Mouse (Mus musculus): ENCODE measurements around the gene Vti1a. TPM values are rescaled to one million over a fixed set of nuclear protein-coding genes. Genes with fewer than 3 reads are reported as not detected.
A peak's percentile ranks its signal among the peaks of the same experiment; 100 is the strongest.

Gene Vti1a
- total RNA-seq, 1 experiment from 2014 or later = 32.3 TPM

GRCm38 (mm10) chr19:55626952-55627351, 310.9 kb downstream of the Vti1a start:
- DNase-seq = no peak

DNA sequence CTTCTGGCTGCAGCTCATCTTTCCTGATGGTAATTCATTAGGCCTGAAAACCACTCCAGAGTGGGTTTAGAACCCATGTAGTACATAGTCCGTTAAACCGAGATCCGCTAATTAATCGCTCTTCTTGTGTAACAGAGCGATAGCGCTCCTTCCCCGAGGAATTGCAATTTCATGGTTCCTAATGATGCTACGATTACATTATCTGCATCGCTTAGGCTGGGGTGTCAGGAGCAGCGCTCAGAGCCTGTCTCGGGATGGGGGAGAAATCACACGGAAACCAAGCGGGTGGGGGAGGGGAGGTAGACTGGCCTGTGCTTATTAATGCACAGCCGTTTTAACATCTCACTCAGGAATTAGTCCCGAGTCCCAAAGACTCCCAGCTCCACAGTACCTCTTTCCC, 319.4 kb downstream of the Vti1a start:
- DNase-seq = no peak

DNA sequence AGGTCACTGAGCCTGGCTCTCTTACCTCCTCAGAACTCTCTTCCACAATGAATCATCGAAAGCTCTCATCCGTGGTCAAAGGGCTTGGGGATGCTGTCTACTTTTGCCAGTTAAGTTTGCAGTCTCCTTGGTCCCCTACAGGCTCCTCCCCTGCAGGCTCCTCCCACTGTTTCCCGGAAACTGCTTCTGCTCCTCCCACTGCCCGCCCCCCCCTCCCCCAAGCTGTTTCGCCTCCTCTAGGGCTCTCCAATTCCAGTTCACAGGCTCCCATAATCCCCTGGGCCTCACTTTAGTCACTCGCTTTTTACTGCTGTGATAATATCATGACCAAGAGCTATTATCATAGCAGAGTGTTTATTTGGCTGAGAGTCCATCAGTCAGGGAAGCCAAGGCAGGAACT, 324.2 kb downstream of the Vti1a start:
- DNase-seq = no peak

DNA sequence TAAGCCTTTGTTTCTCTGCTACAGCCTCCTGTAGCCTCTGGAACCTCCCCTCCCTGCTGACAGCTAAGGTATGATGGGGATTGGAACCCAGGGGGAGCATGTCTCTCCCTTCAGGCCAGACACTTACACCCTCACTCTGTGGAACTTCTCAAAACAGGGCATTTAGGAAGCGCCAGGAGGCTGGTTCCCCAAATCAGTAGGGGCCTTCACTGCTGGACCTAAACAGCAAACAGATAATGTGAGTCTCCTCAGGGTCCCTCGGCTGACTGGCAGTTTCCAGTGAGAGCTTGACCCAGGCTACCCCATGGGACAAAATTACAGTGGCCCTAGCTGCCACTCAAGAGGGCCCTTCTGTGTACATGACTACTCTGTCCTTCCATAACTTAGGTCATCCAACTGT, 325.8 kb downstream of the Vti1a start:
- DNase-seq = no peak

- no peak for DNase-seq
Observed at GRCm38 (mm10) chr19:55642361-55642760, 326.3 kb downstream of the Vti1a start.

GRCm38 (mm10) chr19:55643288-55643901, 327.3 kb downstream of the Vti1a start:
- peak; percentile 68 for DNase-seq

DNA sequence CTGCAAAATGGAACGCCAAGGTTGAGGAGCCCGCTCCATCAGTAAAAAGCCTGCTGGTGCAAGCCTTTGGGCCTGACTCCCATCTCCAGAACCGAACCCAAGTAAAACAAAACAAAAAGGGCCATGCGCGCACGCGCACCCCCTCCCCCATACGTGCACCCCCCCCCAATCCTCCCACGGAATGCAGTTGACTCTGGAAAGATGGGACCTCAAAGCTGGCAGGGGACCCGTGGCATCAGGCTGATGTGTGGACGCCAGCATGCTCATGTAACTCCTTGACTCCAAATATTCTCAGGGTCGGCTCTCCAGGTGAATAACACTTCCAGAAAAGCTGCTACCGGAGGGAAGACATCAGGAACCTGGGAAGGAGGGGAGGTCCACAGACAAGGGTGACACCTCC, 327.8 kb downstream of the Vti1a start:
- no peak for DNase-seq

- DNase-seq = no peak
Observed at GRCm38 (mm10) chr19:55649363-55649762, 333.3 kb downstream of the Vti1a start.

DNA sequence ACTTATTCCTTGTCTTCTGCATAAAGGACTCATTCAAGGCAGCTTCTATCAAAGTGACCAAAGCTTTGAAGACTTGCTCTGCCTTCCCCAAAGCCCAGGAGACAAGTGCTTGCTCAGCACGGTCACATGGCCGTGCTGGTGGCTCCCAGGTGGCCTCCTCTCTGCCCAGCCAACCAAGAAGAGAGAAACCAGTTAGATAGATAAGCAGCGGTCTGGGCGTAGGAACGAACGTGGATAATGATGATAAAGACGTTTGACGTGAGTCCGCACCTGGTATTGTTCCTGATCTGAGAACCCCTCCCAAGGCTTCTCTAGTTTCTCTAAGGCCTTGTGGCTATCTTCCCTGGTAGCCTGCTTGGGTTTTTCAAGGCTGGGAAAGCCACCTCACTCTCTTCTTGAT, 334.9 kb downstream of the Vti1a start:
- DNase-seq = no peak

DNA sequence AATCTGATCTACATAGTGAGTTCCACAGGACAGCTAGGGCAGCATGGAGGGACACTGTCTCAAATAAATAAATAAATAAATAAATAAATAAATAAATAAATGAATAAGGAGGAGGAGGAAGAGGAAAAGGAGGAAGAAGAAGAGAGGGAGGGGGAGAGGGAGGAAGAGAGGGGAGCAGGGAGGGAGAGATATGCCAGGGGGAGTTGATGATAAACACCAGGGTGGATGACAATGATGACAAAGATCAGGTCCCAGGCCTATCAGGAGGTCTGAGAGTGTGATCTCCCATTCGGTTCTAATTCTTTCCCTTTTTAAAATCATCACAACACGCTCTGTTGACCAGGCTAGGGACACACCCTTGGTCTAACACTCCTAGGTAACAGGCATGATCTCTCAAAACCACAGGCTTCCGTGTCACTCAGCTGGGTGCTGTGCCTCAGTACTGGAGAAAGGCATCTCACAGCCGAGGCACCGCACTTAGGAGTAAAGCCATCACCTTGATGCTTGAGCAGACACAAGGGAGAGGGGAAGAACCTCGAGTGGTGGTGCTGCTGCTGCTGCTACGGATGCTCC, 336.7 kb downstream of the Vti1a start:
- no peak for DNase-seq

- DNase-seq = peak; percentile 15
Observed at GRCm38 (mm10) chr19:55660165-55660564, 344.1 kb downstream of the Vti1a start.

GRCm38 (mm10) chr19:55662521-55663223, 346.6 kb downstream of the Vti1a start:
- no peak for DNase-seq

- no peak for DNase-seq
Observed at GRCm38 (mm10) chr19:55667787-55668186, 351.7 kb downstream of the Vti1a start.

DNA sequence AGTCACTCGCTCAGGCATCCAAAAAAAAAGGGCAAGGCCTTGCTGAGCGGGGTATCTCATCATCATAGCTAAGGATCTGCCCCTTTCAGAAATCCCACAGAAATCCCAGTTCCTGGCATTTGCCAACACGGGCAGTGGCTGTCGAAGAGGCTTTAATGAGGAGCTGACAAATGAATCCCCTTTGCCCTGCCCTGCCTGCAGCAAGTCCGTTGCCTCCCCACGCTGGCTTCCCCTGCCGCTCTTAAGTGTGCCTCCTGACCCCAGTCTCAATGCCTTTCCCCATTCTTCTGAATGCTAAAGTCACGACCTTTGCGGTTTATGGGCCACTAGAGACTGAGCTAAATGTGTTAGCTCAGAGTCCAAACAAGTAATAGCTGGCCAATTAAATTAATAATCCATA, 352.8 kb downstream of the Vti1a start:
- no peak for DNase-seq

Other genes starting within 250 kb of the Vti1a start
- 232 and 288 TPM in 2 replicates for gene Gpam, start 189.1 kb upstream of the Vti1a start, total RNA-seq (2021)
- 0.78 and 0.79 TPM in 2 replicates for gene Tectb, start 135.6 kb upstream of the Vti1a start, total RNA-seq (2021)
- gene Gucy2g, start 75.1 kb upstream of the Vti1a start, total RNA-seq (2021) = not detected in 2 replicates
- gene Acsl5, start 64.4 kb upstream of the Vti1a start, total RNA-seq (2021) = 80.5 and 115 TPM in 2 replicates
- 39.2 and 41.2 TPM in 2 replicates for gene Zdhhc6, start 263 bp upstream of the Vti1a start, total RNA-seq (2021)